Mouse (Mus musculus): Measurements from ENCODE around the gene Csf1. TPM values are rescaled to one million over a fixed set of nuclear protein-coding genes. Genes with fewer than 3 reads are reported as not detected.

The Csf1 gene
- polyA plus RNA-seq, 1 experiment: 10.7 TPM

- 84% methylated on average over 5 of the region's 5 CpGs for WGBS
- no peak overlapping the region for H3K4me3 ChIP-seq (ENCODE audit: insufficient read depth, low read depth, low read length)
- H3K27ac ChIP-seq (ENCODE audit: insufficient read depth, low read depth, low read length): no peak overlapping the region
- H3K4me1 ChIP-seq (ENCODE audit: control insufficient read depth, insufficient read depth, low read length): no peaks in the 10 kb centered on the region
- no peak for DNase-seq
- no peaks in the 10 kb centered on the region for H3K36me3 ChIP-seq (ENCODE audit: control insufficient read depth, insufficient read depth, low read length)
- TF ChIP-seq CTCF (conservative IDR thresholded peaks at IDR 0.05; ENCODE audit: insufficient read depth, insufficient read length, low read depth, low read length): no peak
- no peaks in the 10 kb centered on the region for H3K27me3 ChIP-seq (replicated peaks; ENCODE audit: control insufficient read depth, insufficient read depth, low read length)
These were observed 21.0 kb upstream of the Csf1 start for GRCm38 (mm10) chr3:107781304-107781703.

GRCm38 (mm10) chr3:107778016-107778415 is 17.7 kb upstream of the Csf1 start:
- H3K36me3 ChIP-seq (ENCODE audit: control insufficient read depth, insufficient read depth, low read length): no peaks in the 10 kb centered on the region
- no peaks in the 10 kb centered on the region for H3K27me3 ChIP-seq (replicated peaks; ENCODE audit: control insufficient read depth, insufficient read depth, low read length)
- 0 out of 2 replicates have a peak, but pooled peaks cover 9% of the 10 kb centered on the region for H3K4me1 ChIP-seq (ENCODE audit: control insufficient read depth, insufficient read depth, low read length)
- DNase-seq: no peak
- TF ChIP-seq CTCF (conservative IDR thresholded peaks at IDR 0.05; ENCODE audit: insufficient read depth, insufficient read length, low read depth, low read length) (no peak), POLR2A (IDR thresholded peaks at IDR 0.05; ENCODE audit: low read depth, low read length) (no peak)
- no peak overlapping the region for H3K4me3 ChIP-seq (ENCODE audit: insufficient read depth, low read depth, low read length)
- no peak overlapping the region for H3K27ac ChIP-seq (ENCODE audit: insufficient read depth, low read depth, low read length)
- WGBS: 70% methylated on average over 6 of the region's 6 CpGs

GRCm38 (mm10) chr3:107776295-107776694 is 16.0 kb upstream of the Csf1 start:
- DNase-seq: no peak
- no peak overlapping the region for H3K27ac ChIP-seq (ENCODE audit: insufficient read depth, low read depth, low read length)
- WGBS: 48% methylated on average over 3 of the region's 3 CpGs

GRCm38 (mm10) chr3:107775736-107776135 is 15.5 kb upstream of the Csf1 start:
- H3K27me3 ChIP-seq (replicated peaks; ENCODE audit: control insufficient read depth, insufficient read depth, low read length): no peaks in the 10 kb centered on the region
- no peak overlapping the region for H3K4me3 ChIP-seq (ENCODE audit: insufficient read depth, low read depth, low read length)
- no peaks in the 10 kb centered on the region for H3K36me3 ChIP-seq (ENCODE audit: control insufficient read depth, insufficient read depth, low read length)
- no peak overlapping the region for H3K27ac ChIP-seq (ENCODE audit: insufficient read depth, low read depth, low read length)
- H3K4me1 ChIP-seq (ENCODE audit: control insufficient read depth, insufficient read depth, low read length): 0 out of 2 replicates have a peak, but pooled peaks cover 9% of the 10 kb centered on the region
- WGBS: 40% methylated on average over 3 of the region's 3 CpGs
- DNase-seq: no peak
- no peak for TF ChIP-seq CTCF (conservative IDR thresholded peaks at IDR 0.05; ENCODE audit: insufficient read depth, insufficient read length, low read depth, low read length)
- TF ChIP-seq POLR2A (IDR thresholded peaks at IDR 0.05; ENCODE audit: low read depth, low read length): no peak

More at GRCm38 (mm10) chr3:107776295-107776694, 16.0 kb upstream of the Csf1 start:
- Histone ChIP-seq H3K36me3 (ENCODE audit: control insufficient read depth, insufficient read depth, low read length) (no peaks in the 10 kb centered on the region), H3K4me3 (ENCODE audit: insufficient read depth, low read depth, low read length) (no peak overlapping the region), H3K27me3 (replicated peaks; ENCODE audit: control insufficient read depth, insufficient read depth, low read length) (no peaks in the 10 kb centered on the region), H3K4me1 (ENCODE audit: control insufficient read depth, insufficient read depth, low read length) (0 out of 2 replicates have a peak, but pooled peaks cover 9% of the 10 kb centered on the region)
- TF ChIP-seq CTCF (conservative IDR thresholded peaks at IDR 0.05; ENCODE audit: insufficient read depth, insufficient read length, low read depth, low read length) (no peak), POLR2A (IDR thresholded peaks at IDR 0.05; ENCODE audit: low read depth, low read length) (no peak)

GRCm38 (mm10) chr3:107775056-107775455 is 14.8 kb upstream of the Csf1 start:
- Histone ChIP-seq H3K36me3 (ENCODE audit: control insufficient read depth, insufficient read depth, low read length) (no peaks in the 10 kb centered on the region), H3K27me3 (replicated peaks; ENCODE audit: control insufficient read depth, insufficient read depth, low read length) (no peaks in the 10 kb centered on the region), H3K27ac (ENCODE audit: insufficient read depth, low read depth, low read length) (no peak overlapping the region), H3K4me3 (ENCODE audit: insufficient read depth, low read depth, low read length) (no peak overlapping the region), H3K4me1 (ENCODE audit: control insufficient read depth, insufficient read depth, low read length) (0 out of 2 replicates have a peak, but pooled peaks cover 9% of the 10 kb centered on the region)
- TF ChIP-seq POLR2A (IDR thresholded peaks at IDR 0.05; ENCODE audit: low read depth, low read length): no peak
- TF ChIP-seq CTCF (conservative IDR thresholded peaks at IDR 0.05; ENCODE audit: insufficient read depth, insufficient read length, low read depth, low read length): no peak
- 46% methylated on average over 5 of the region's 5 CpGs for WGBS
- no peak for DNase-seq

GRCm38 (mm10) chr3:107772860-107773259 is 12.6 kb upstream of the Csf1 start:
- Histone ChIP-seq H3K27me3 (replicated peaks; ENCODE audit: control insufficient read depth, insufficient read depth, low read length) (no peaks in the 10 kb centered on the region), H3K4me1 (ENCODE audit: control insufficient read depth, insufficient read depth, low read length) (0 out of 2 replicates have a peak, but pooled peaks cover 9% of the 10 kb centered on the region), H3K27ac (ENCODE audit: insufficient read depth, low read depth, low read length) (no peak overlapping the region), H3K4me3 (ENCODE audit: insufficient read depth, low read depth, low read length) (no peak overlapping the region), H3K36me3 (ENCODE audit: control insufficient read depth, insufficient read depth, low read length) (no peaks in the 10 kb centered on the region)
- WGBS: 84% methylated on average over 5 of the region's 5 CpGs
- no peak for DNase-seq
- TF ChIP-seq CTCF (conservative IDR thresholded peaks at IDR 0.05; ENCODE audit: insufficient read depth, insufficient read length, low read depth, low read length) (no peak), POLR2A (IDR thresholded peaks at IDR 0.05; ENCODE audit: low read depth, low read length) (no peak)

GRCm38 (mm10) chr3:107769692-107770091 is 9.4 kb upstream of the Csf1 start:
- Histone ChIP-seq H3K4me1 (ENCODE audit: control insufficient read depth, insufficient read depth, low read length) (peaks cover 13% of the 10 kb centered on the region; the same call in 1 of the 2 replicates), H3K27ac (ENCODE audit: insufficient read depth, low read depth, low read length) (no peak overlapping the region), H3K4me3 (ENCODE audit: insufficient read depth, low read depth, low read length) (no peak overlapping the region), H3K27me3 (replicated peaks; ENCODE audit: control insufficient read depth, insufficient read depth, low read length) (no peaks in the 10 kb centered on the region), H3K36me3 (ENCODE audit: control insufficient read depth, insufficient read depth, low read length) (no peaks in the 10 kb centered on the region)
- no peak for TF ChIP-seq POLR2A (IDR thresholded peaks at IDR 0.05; ENCODE audit: low read depth, low read length)
- TF ChIP-seq CTCF (conservative IDR thresholded peaks at IDR 0.05; ENCODE audit: insufficient read depth, insufficient read length, low read depth, low read length): no peak
- WGBS: 84% methylated on average over 2 of the region's 2 CpGs
- no peak for DNase-seq
